Mouse (Mus musculus): ENCODE measurements at regions not wholly inside any gene's neighbourhood (a gene's known extent, or its start where the extent isn't known, plus 50 kb on each side); places are given as distances from the start of the nearest gene placed in this dataset.

- TF ChIP-seq CTCF (IDR thresholded peaks at IDR 0.05; ENCODE audit: low read depth) (no peak), EP300 (optimal IDR thresholded peaks at IDR 0.05) (no peak)
Measured at GRCm38 (mm10) chr12:25268323-25268722, 171.4 kb upstream of the Id2 start.

Measured in stomach, postnatal 0 days (tissue).